Mouse (Mus musculus) testis, adult 2 months (tissue): Measurements from ENCODE around the gene Tmub2. TPM values are rescaled to one million over a fixed set of nuclear protein-coding genes. Genes with fewer than 3 reads are reported as not detected.
A peak's percentile ranks its signal among the peaks of the same experiment; 100 is the strongest.

Experiments used
- H3K27ac ChIP-seq: fragments of 200-500 bp; 2 replicates; pipeline ENCODE4 v1.5.1; 2012; ENCODE audit warnings: low read depth, low read length; ENCODE audit not compliant: control insufficient read depth, insufficient read depth
- H3K27me3 ChIP-seq: fragments of 200-500 bp; 2 replicates; pipeline ENCODE4 v1.6.1; 2012; ENCODE audit warnings: mild to moderate bottlenecking, low read length, moderate library complexity; ENCODE audit not compliant: control insufficient read depth, insufficient read depth
- H3K36me3 ChIP-seq: fragments of 200-500 bp; 2 replicates; pipeline ENCODE4 v1.6.1; 2012; ENCODE audit warnings: mild to moderate bottlenecking, low read length; ENCODE audit not compliant: control insufficient read depth, insufficient read depth
- H3K4me1 ChIP-seq: fragments of 200-500 bp; 2 replicates; pipeline ENCODE4 v1.6.1; 2012; ENCODE audit warnings: low read length; ENCODE audit not compliant: control insufficient read depth, insufficient read depth
- H3K4me3 ChIP-seq: fragments of 200-500 bp; 2 replicates; pipeline ENCODE4 v1.5.1; 2012; ENCODE audit warnings: low read depth, mild to moderate bottlenecking, low read length, moderate library complexity, mixed read lengths; ENCODE audit not compliant: control insufficient read depth
- CTCF ChIP-seq: fragments of 200-500 bp; IDR thresholded peaks from 2 replicates; pipeline ENCODE4 v1.5.1; 2012; ENCODE audit warnings: low read depth, mild to moderate bottlenecking, inconsistent platforms, low read length, moderate library complexity; ENCODE audit not compliant: control insufficient read depth, insufficient read depth, insufficient replicate concordance
- POLR2A ChIP-seq: fragments of 200-500 bp; IDR thresholded peaks from 2 replicates; pipeline ENCODE4 v1.6.1; 2012; ENCODE audit warnings: low read depth, mild to moderate bottlenecking, inconsistent platforms, low read length, moderate library complexity; ENCODE audit not compliant: control insufficient read depth
- polyA plus RNA-seq: library from polyadenylated mRNA; depleted of rRNA; stranded (reverse); fragments of >200 nt; gene quantifications from 2 replicates; pipeline ENCODE4 v1.2.3, GENCODE M21; 2012

Gene Tmub2
- polyA plus RNA-seq, 1 experiment: 32.6 TPM

DNA sequence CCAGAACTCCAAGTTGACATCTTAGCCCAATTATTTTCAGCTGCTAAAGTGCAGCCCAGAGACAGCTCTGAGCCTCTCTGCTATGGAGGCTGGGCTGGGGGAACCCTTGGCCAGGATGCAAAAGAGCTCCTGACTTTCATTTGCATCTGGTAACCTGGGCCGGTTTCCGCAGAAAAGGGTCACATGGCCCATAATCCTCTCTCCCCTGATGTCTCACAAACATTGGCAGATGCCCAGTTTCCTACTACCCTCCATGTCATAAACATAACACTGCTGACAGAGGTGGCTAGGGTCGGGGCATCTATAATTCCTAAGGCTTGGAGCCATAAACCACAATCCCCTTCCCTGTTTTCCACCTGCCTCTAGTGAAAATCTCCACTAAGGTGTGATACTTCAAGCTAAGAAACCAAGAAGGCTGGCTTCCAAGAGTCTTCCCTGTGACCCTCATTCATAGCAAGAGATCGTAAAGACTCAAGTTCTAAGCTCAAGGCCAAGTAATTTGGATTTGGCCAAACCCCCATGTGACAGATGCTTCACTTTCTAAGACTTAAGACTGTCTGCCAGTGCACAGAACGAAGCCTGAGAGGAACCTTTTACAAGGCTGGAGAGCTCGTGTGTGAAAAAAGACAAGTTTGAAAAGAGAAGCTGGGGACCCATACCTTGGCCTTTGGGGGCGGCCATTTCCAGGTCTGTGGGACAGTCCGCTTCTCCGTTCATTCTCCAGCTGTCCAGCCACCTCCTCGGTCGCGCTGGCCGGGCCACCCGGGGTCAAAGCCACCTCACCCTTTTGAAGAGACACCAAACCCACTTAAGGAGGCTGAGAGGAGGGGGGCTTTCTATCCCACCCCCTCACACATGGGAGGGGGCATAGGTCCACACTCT, 31.2 kb downstream of the Tmub2 start:
- Histone ChIP-seq H3K4me3 (peak overlapping the region; percentile 74), H3K4me1 (peaks cover 18% of the 10 kb centered on the region)
- no peak for TF ChIP-seq CTCF
- no peak for TF ChIP-seq POLR2A

DNA sequence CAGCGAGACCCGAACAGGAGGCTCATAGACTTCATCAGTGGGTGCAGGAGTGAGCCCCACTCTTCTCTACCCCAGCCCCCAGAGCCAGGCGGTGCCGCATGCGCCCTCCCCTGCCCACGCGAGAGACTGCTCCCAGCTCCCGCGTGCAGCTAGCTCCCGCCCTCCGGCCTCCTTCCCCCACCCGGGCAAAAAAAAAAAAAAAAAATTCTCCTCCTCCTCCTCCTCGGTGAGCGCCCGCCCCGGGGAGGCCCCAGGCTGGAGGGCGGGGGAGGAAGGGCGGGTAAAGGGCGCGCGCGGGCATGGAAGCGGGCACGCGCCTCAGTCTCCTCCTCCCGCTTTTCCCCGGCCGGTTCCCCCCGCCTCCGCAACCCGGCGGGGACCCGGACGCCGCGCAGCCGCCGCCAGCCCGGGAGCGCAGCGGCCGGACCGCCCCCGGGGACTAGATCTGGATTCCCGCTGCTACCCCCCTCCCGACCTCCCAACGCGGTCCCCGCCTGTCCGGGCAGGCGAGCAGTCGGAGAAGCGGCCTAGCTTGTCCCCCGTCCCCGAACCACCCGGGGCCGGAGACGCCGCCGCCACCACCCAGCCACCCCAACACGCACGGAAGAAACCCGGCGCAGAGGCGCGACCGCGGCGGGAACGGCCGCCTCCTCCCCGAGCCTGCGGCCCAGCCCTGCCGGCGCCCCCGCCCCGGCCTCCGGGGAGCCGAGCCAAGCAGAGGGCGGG, 32.0 kb downstream of the Tmub2 start:
- H3K27me3 ChIP-seq: peaks cover 2% of the 10 kb centered on the region; the same call in 1 of the 2 replicates
- H3K27ac ChIP-seq: peak overlapping the region; percentile 80
- peak overlapping the region; percentile 80 for H3K4me3 ChIP-seq
- TF ChIP-seq CTCF: no peak
- TF ChIP-seq POLR2A: no peak; the same call in 1 of the 2 replicates
- H3K36me3 ChIP-seq: no peaks in the 10 kb centered on the region
- H3K4me1 ChIP-seq: peaks cover 15% of the 10 kb centered on the region

More for the DNA sequence above, 31.2 kb downstream of the Tmub2 start:
- Histone ChIP-seq H3K36me3 (no peaks in the 10 kb centered on the region), H3K27ac (peak overlapping the region; percentile 55), H3K27me3 (peaks cover 2% of the 10 kb centered on the region; the same call in 1 of the 2 replicates)

DNA sequence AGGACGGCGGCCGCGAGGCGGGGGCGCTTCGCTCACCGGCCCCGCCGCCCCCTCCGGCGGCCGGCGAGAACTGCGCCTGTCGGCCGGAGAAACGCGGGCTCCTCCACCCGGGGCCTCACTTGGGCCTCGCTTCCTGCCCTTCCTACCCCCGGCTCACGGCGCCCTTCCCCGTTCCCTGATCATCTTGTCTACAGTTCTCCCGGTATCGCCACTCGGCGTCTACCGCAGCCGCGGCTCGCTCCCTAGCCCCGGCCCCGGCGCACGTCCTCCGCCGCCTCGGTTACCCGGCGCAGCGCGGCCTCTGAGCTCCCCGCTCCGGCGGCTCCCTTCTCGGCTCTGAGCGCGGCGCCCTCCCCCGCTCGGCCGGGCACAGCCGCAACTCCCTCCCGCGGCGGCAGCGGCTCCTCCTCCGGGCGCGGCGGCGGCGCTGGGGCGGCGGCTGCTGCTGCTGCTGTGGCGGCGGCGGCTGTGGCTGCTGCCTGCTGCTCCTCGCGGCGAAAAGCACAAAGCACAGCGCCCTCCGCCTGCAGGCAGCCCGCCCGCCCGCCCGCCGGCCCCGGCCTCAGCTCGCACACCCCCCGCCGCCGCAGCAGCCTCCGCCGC, 32.7 kb downstream of the Tmub2 start:
- Histone ChIP-seq H3K27ac (peak overlapping the region; percentile 80), H3K4me3 (peak overlapping the region; percentile 80), H3K4me1 (peaks cover 15% of the 10 kb centered on the region), H3K27me3 (peaks cover 2% of the 10 kb centered on the region; the same call in 1 of the 2 replicates), H3K36me3 (no peaks in the 10 kb centered on the region)
- TF ChIP-seq POLR2A (no peak), CTCF (no peak)

DNA sequence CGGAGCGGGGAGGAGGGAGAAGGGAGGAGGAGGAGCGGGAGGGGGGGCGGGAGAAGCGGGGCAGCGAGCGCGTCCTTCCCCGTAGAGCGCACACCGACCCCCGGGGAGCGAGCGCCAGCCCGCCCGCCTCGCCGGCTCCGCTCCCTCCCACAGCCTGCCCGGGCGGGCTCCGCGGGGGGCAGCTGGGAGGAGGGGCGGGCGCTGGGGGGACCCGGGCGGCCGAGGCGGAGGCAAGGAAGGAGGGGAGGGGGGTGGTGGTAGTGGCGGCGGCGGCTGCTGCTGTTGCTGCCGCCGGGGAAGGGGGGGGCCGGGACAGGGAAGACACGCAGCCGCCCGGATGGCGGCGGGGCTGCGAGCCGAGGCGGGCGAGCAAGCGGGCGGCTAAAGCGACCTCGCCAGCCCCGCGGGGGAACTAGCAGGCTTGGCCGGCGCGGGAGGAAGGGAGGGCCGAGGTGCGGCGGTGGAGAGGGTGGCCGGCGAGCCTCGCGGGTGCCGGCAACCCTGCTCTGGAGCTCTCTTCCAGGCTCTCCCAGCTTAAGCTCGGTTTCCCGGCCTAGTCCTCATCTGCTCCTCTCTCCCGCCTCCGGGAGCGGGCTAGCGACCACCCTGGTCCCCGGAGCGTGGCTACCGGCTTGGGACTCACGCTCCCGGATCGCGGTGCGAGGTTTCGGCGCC, 33.3 kb downstream of the Tmub2 start:
- Histone ChIP-seq H3K4me1 (peaks cover 18% of the 10 kb centered on the region), H3K4me3 (peak overlapping the region; percentile 92), H3K27me3 (peaks cover 2% of the 10 kb centered on the region; the same call in 1 of the 2 replicates), H3K27ac (peak overlapping the region; percentile 93), H3K36me3 (no peaks in the 10 kb centered on the region)
- 0 out of 2 replicates have a peak, but pooled peaks have one; percentile 39 for TF ChIP-seq POLR2A
- TF ChIP-seq CTCF: no peak

DNA sequence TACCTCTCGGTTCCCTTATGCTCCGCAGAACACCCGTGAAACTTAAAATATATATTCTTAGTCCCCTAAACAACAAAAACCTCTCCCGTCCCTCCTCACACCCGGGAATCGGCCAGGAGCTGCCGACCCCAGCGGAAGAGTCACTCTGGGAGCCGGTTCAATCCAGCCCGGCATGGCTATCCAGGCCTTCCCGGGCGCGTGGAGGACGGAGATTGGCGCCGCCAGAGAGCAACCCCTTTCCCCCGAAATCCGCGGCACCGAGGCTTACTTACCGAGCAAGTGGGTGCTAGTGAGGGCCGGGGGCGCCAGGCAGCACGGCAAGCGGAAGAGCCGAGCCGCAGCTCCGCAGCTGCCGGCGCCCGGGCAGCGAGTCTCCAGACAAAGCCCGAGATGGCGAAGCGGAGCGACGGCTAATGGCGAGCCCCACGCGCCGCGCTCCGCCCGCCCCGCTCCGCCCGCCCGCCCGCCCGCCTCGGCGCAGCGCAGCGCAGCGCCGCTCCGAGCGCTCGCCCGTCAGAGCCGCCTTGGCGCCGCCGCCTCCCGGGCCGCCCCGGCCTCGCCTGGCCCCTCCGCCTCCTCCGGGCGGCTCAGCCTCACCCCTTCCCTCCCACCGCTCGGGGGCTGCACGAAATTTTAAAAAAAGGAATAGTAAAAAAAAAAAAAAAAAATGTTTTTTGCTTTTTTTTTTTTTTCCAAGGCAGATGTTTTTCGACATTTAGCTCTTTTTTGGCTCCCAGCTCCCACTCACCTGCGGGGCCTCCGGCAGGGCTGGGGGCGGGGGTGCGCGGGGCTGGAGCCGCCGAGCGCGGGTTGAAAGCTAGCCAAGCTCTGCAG, 34.1 kb downstream of the Tmub2 start:
- Histone ChIP-seq H3K27me3 (peaks cover 2% of the 10 kb centered on the region; the same call in 1 of the 2 replicates), H3K4me1 (peaks cover 18% of the 10 kb centered on the region), H3K36me3 (no peaks in the 10 kb centered on the region), H3K27ac (peak overlapping the region; percentile 93), H3K4me3 (peak overlapping the region; percentile 92)
- no peak for TF ChIP-seq POLR2A
- TF ChIP-seq CTCF: no peak

DNA sequence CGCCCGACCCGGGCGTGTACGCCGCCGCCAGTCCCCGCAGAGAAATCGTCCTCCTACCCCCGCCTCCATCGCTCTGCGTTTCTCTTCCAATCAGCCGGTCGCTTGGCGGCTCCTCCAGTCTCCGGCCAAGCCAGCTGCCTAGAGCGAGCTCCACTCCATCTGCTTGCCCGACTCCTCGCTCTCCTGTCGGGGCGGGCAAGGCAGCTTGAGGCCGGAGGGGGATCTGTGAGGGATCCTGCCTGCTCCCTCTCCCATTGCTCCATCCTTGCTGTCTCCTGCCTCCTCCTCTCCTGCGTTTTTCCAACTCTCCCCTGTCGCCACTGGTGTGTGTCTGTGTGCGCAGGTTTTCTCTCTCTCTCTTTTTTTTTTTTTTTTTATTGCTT, 34.7 kb downstream of the Tmub2 start, which contains the start of gene Ubtf:
Ubtf (minus strand) TSS at position 333 of the 383 bp plus-strand sequence.
- H3K4me3 ChIP-seq: peak within 1 kb of the TSS; percentile 92
- H3K36me3 ChIP-seq: no peaks in the 10 kb centered on the region
- H3K27me3 ChIP-seq: peaks cover 2% of the 10 kb centered on the region; the same call in 1 of the 2 replicates
- peaks cover 18% of the 10 kb centered on the region for H3K4me1 ChIP-seq
- H3K27ac ChIP-seq: peak within 1 kb of the TSS; percentile 93
- TF ChIP-seq POLR2A: 0 out of 2 replicates have a peak, but pooled peaks have one; percentile 4
- no peak for TF ChIP-seq CTCF
